In genomic region chr12:15606095-15606494, GRCm38 (mm10) we compare ENCODE assay signal across 9 mouse cellular contexts.
DNase-seq lines count a peak whose midpoint lies in the region; ATAC-seq and TF ChIP-seq lines count a peak whose summit lies in the region.
"Had no signal": no experiment of that assay in that cellular context is flagged by ENCODE, and none has a peak within 500 bp of the region (broad histone marks: within the 10 kb centered on the region; RNA-seq: fewer than 3 reads in every experiment).

No protein-coding gene starts in this region.

- 53% methylated on average over 4 of the region's 4 CpGs for WGBS in lung, embryonic 14.5 days

- no peak overlapping the region for H3K27ac ChIP-seq in lung, embryonic 14.5 days (ENCODE audit: low read depth)

- peak; percentile 72 for TF ChIP-seq CTCF in lung, embryonic 14.5 days (IDR thresholded peaks at IDR 0.05; ENCODE audit: low read depth)

- H3K9me3 ChIP-seq in lung, embryonic 14.5 days (ENCODE audit: low read depth, low read length), result no peaks in the 10 kb centered on the region
- H3K9me3 ChIP-seq: megakaryocyte, embryonic 14.5 days had no signal

- no peak for ATAC-seq in lung, embryonic 14.5 days (ENCODE audit: insufficient read depth)
- ATAC-seq in activated CD4-positive, CD25-positive, alpha-beta regulatory T cell, adult 4 months, result no peak

- no peak overlapping the region for H3K4me3 ChIP-seq in lung, embryonic 14.5 days (ENCODE audit: low read depth, low read length)
- H3K4me3 ChIP-seq: megakaryocyte, embryonic 14.5 days had no signal

- no peaks in the 10 kb centered on the region; the same call in 1 of the 2 replicates for H3K4me1 ChIP-seq in lung, embryonic 14.5 days (ENCODE audit: insufficient read depth)
- H3K4me1 ChIP-seq: megakaryocyte, embryonic 14.5 days had no signal

- no peak overlapping the region for H3K4me2 ChIP-seq in lung, embryonic 14.5 days

- peak; percentile 37 to 47 for DNase-seq in cerebellum, postnatal 10 days
- DNase-seq in cerebellum, postnatal 36 days, result no peak
- peak; percentile 42 for DNase-seq in layer of hippocampus, adult 11-12 months (ENCODE audit: low spot score)
- DNase-seq in layer of hippocampus, adult 9-11 months, result no peak
- peak; percentile 28 for DNase-seq in embryo, embryonic 10.5 days (ENCODE audit: low spot score)
- DNase-seq in lung, embryonic 14.5 days, result peak; percentile 67
- DNase-seq in testis, postnatal 10 days (ENCODE audit: low spot score), result no peak

- H3K27me3 ChIP-seq in lung, embryonic 14.5 days (ENCODE audit: insufficient read depth, low read length), result no peaks in the 10 kb centered on the region

- H3K9ac ChIP-seq in lung, embryonic 14.5 days, result no peak overlapping the region

- no peaks in the 10 kb centered on the region for H3K36me3 ChIP-seq in lung, embryonic 14.5 days (ENCODE audit: insufficient read depth)

Comparison
In these comparisons a context has a peak if more than half of its experiments do, and no peak if none do; other contexts are left out.
1. DNase-seq: peak in cerebellum, postnatal 10 days (2 of 2), layer of hippocampus, adult 11-12 months (single experiment), embryo, embryonic 10.5 days (single experiment) and lung, embryonic 14.5 days (single experiment); none in cerebellum, postnatal 36 days (0 of 2), layer of hippocampus, adult 9-11 months (single experiment) and testis, postnatal 10 days (single experiment).